28 mouse cellular contexts compared by ENCODE assay signal in genomic region chr17:75101215-75101614, GRCm38 (mm10).
A peak's percentile ranks its signal among the peaks of the same experiment; 100 is the strongest.
DNase-seq lines count a peak whose midpoint lies in the region; ATAC-seq and TF ChIP-seq lines count a peak whose summit lies in the region.
"Had no signal": no experiment of that assay in that cellular context is flagged by ENCODE, and none has a peak within 500 bp of the region (broad histone marks: within the 10 kb centered on the region; RNA-seq: fewer than 3 reads in every experiment).

No protein-coding gene starts in this region.

- H3K36me3 ChIP-seq in liver, adult 2 months (ENCODE audit: control insufficient read depth, insufficient read depth, low read length), result no peaks in the 10 kb centered on the region
- H3K36me3 ChIP-seq in liver, embryonic 11.5 days (ENCODE audit: control insufficient read depth, insufficient read depth, low read length), result no peaks in the 10 kb centered on the region
- H3K36me3 ChIP-seq in kidney, embryonic 14.5 days (ENCODE audit: control insufficient read depth, insufficient read depth, low read length), result no peaks in the 10 kb centered on the region
- H3K36me3 ChIP-seq in limb, embryonic 12.5 days, result no peaks in the 10 kb centered on the region
- H3K36me3 ChIP-seq: hindbrain, embryonic 13.5 days; midbrain, embryonic 12.5 days; neural tube, embryonic 12.5 days had no signal

- H3K9ac ChIP-seq in liver, adult 2 months (ENCODE audit: low read depth, low read length), result no peak overlapping the region
- H3K9ac ChIP-seq in liver, embryonic 11.5 days (ENCODE audit: low read depth, low read length), result no peak overlapping the region
- H3K9ac ChIP-seq in kidney, embryonic 14.5 days (ENCODE audit: low read depth, low read length), result 0 out of 2 replicates have a peak overlapping the region, but pooled peaks have one; percentile 31
- no peak overlapping the region for H3K9ac ChIP-seq in limb, embryonic 12.5 days (replicated peaks)
- H3K9ac ChIP-seq: hindbrain, embryonic 13.5 days; liver, embryonic 14.5 days; lung, embryonic 14.5 days; midbrain, embryonic 12.5 days; neural tube, embryonic 12.5 days had no signal

- H3K4me1 ChIP-seq in liver, adult 2 months (ENCODE audit: control insufficient read depth, insufficient read depth, low read length), result no peaks in the 10 kb centered on the region
- H3K4me1 ChIP-seq in liver, embryonic 11.5 days (replicated peaks; ENCODE audit: control insufficient read depth, insufficient read depth, low read length), result no peaks in the 10 kb centered on the region
- peaks cover 11% of the 10 kb centered on the region; the same call in 1 of the 2 replicates for H3K4me1 ChIP-seq in kidney, embryonic 14.5 days (ENCODE audit: control insufficient read depth, insufficient read depth, low read length)
- peaks cover 38% of the 10 kb centered on the region for H3K4me1 ChIP-seq in limb, embryonic 12.5 days (replicated peaks)
- H3K4me1 ChIP-seq in lung, adult 2 months (ENCODE audit: control insufficient read depth, insufficient read depth, low read length), result no peaks in the 10 kb centered on the region; the same call in 1 of the 2 replicates
- H3K4me1 ChIP-seq: midbrain, embryonic 12.5 days; neural tube, embryonic 12.5 days had no signal

- peak; percentile 13 for DNase-seq in liver, adult 2 months (ENCODE audit: extremely low read depth, low read depth, low spot score)
- no peak for DNase-seq in liver, embryonic 11.5 days (ENCODE audit: low spot score)
- DNase-seq in kidney, postnatal 14 days, result peak; percentile 40
- no peak for DNase-seq in layer of hippocampus, postnatal 36 days
- DNase-seq in thymus, postnatal 25 days, result no peak
- no peak for DNase-seq in lung, adult 2 months
- DNase-seq: adrenal gland, adult 8-10 months; cerebellum, adult 8-10 months; cerebellum, postnatal 36 days; gastrocnemius, adult 2 months; gastrocnemius, postnatal 36 days; heart, adult 18-20 months; heart, postnatal 4 days; lung, embryonic 14.5 days; lung, postnatal 14 days; right cerebral cortex, adult 18-20 months; right cerebral cortex, postnatal 4 days had no signal

- TF ChIP-seq CTCF in liver, adult 2 months (IDR thresholded peaks at IDR 0.05; ENCODE audit: low read depth, low read length), result no peak
- no peak for TF ChIP-seq CTCF in lung, adult 2 months (IDR thresholded peaks at IDR 0.05; ENCODE audit: insufficient read depth, low read length)

- no peak overlapping the region for H3K4me3 ChIP-seq in liver, adult 2 months (ENCODE audit: insufficient read depth, low read depth, low read length)
- H3K4me3 ChIP-seq in liver, embryonic 11.5 days (ENCODE audit: low read depth, low read length), result no peak overlapping the region
- no peak overlapping the region for H3K4me3 ChIP-seq in kidney, embryonic 14.5 days (ENCODE audit: low read length)
- H3K4me3 ChIP-seq in limb, embryonic 12.5 days (replicated peaks), result no peak overlapping the region
- no peak overlapping the region for H3K4me3 ChIP-seq in lung, adult 2 months (replicated peaks; ENCODE audit: extremely low read depth, low read depth, low read length)
- H3K4me3 ChIP-seq: gastrocnemius, adult 2 months; hindbrain, embryonic 13.5 days; midbrain, embryonic 12.5 days; myocyte; neural tube, embryonic 12.5 days had no signal

- no peaks in the 10 kb centered on the region for H3K9me3 ChIP-seq in liver, embryonic 11.5 days (ENCODE audit: control insufficient read depth, low read length)
- no peaks in the 10 kb centered on the region for H3K9me3 ChIP-seq in kidney, embryonic 14.5 days (ENCODE audit: control insufficient read depth, low read length)
- H3K9me3 ChIP-seq in limb, embryonic 12.5 days, result no peaks in the 10 kb centered on the region
- H3K9me3 ChIP-seq: hindbrain, embryonic 13.5 days; midbrain, embryonic 12.5 days; neural tube, embryonic 12.5 days had no signal

- H3K79me2 ChIP-seq in liver, adult 2 months (ENCODE audit: control insufficient read depth, insufficient read depth, low read length), result no peaks in the 10 kb centered on the region

- no peak for TF ChIP-seq POLR2A in liver, adult 2 months (IDR thresholded peaks at IDR 0.05; ENCODE audit: extremely low read depth, insufficient read depth, low read length)
- no peak for TF ChIP-seq POLR2A in lung, adult 2 months (IDR thresholded peaks at IDR 0.05; ENCODE audit: borderline replicate concordance, extremely low read depth, low read depth, low read length)

- no peaks in the 10 kb centered on the region for H3K27me3 ChIP-seq in liver, adult 2 months (ENCODE audit: control insufficient read depth, insufficient read depth, low read length)
- no peaks in the 10 kb centered on the region for H3K27me3 ChIP-seq in liver, embryonic 11.5 days (replicated peaks; ENCODE audit: control insufficient read depth, insufficient read depth, low read length)
- no peaks in the 10 kb centered on the region for H3K27me3 ChIP-seq in kidney, embryonic 14.5 days (ENCODE audit: control insufficient read depth, insufficient read depth, low read length)
- H3K27me3 ChIP-seq in limb, embryonic 12.5 days, result no peaks in the 10 kb centered on the region
- H3K27me3 ChIP-seq: CH12.LX; midbrain, embryonic 12.5 days had no signal

- H3K27ac ChIP-seq in liver, adult 2 months (replicated peaks; ENCODE audit: insufficient read depth, low read depth, low read length), result no peak overlapping the region
- H3K27ac ChIP-seq in liver, embryonic 11.5 days (ENCODE audit: low read depth, low read length), result no peak overlapping the region
- peak overlapping the region; percentile 59; the same call in 1 of the 2 replicates for H3K27ac ChIP-seq in kidney, embryonic 14.5 days (ENCODE audit: low read depth, low read length)
- H3K27ac ChIP-seq in limb, embryonic 12.5 days, result peak overlapping the region; percentile 64; the same call in 1 of the 2 replicates
- H3K27ac ChIP-seq: gastrocnemius, adult 2 months; hindbrain, embryonic 13.5 days; liver, embryonic 14.5 days; midbrain, embryonic 12.5 days; neural tube, embryonic 12.5 days had no signal

- no peak overlapping the region for H3K4me2 ChIP-seq in liver, embryonic 11.5 days
- no peak overlapping the region for H3K4me2 ChIP-seq in kidney, embryonic 14.5 days (replicated peaks; ENCODE audit: low read depth, low read length)
- H3K4me2 ChIP-seq in limb, embryonic 12.5 days, result no peak overlapping the region
- H3K4me2 ChIP-seq: heart, embryonic 11.5 days; hindbrain, embryonic 13.5 days; lung, embryonic 14.5 days; midbrain, embryonic 12.5 days; neural tube, embryonic 12.5 days had no signal

- no peak for ATAC-seq in liver, embryonic 11.5 days (replicated peaks; ENCODE audit: low FRiP score)
- ATAC-seq in kidney, embryonic 14.5 days (ENCODE audit: low FRiP score, low TSS enrichment), result peak; percentile 56
- ATAC-seq in limb, embryonic 12.5 days (ENCODE audit: insufficient number of reproducible peaks, insufficient read depth, low FRiP score, low TSS enrichment, low read depth), result no peak
- ATAC-seq: forebrain, embryonic 14.5 days; intestine, embryonic 16.5 days had no signal

- WGBS in liver, adult 2 months, result 70% methylated on average over 4 of the region's 4 CpGs
- 75% methylated on average over 4 of the region's 4 CpGs for WGBS in liver, embryonic 11.5 days
- 29% methylated on average over 4 of the region's 4 CpGs for WGBS in kidney, embryonic 14.5 days
- WGBS in limb, embryonic 12.5 days, result 42% methylated on average over 4 of the region's 4 CpGs
- WGBS in lung, adult 2 months, result 81% methylated on average over 4 of the region's 4 CpGs

Comparison
In these comparisons a context has a peak if more than half of its experiments do, and no peak if none do; other contexts are left out.
1. DNase-seq: peak in liver, adult 2 months (single experiment) and kidney, postnatal 14 days (single experiment); none in liver, embryonic 11.5 days (single experiment), layer of hippocampus, postnatal 36 days (0 of 2), thymus, postnatal 25 days (single experiment) and lung, adult 2 months (single experiment).
2. H3K27ac ChIP-seq: peak in kidney, embryonic 14.5 days (single experiment) and limb, embryonic 12.5 days (single experiment); none in liver, adult 2 months (single experiment) and liver, embryonic 11.5 days (single experiment).